Mouse (Mus musculus) layer of hippocampus, adult 9-10 months (tissue): ENCODE data around the gene Oxa1l.

Experiments
- DNase-seq: peaks from one replicate; pipeline ENCODE4 v3.0.0; 2022; ENCODE audit warnings: low spot score

Oxa1l gene

DNA sequence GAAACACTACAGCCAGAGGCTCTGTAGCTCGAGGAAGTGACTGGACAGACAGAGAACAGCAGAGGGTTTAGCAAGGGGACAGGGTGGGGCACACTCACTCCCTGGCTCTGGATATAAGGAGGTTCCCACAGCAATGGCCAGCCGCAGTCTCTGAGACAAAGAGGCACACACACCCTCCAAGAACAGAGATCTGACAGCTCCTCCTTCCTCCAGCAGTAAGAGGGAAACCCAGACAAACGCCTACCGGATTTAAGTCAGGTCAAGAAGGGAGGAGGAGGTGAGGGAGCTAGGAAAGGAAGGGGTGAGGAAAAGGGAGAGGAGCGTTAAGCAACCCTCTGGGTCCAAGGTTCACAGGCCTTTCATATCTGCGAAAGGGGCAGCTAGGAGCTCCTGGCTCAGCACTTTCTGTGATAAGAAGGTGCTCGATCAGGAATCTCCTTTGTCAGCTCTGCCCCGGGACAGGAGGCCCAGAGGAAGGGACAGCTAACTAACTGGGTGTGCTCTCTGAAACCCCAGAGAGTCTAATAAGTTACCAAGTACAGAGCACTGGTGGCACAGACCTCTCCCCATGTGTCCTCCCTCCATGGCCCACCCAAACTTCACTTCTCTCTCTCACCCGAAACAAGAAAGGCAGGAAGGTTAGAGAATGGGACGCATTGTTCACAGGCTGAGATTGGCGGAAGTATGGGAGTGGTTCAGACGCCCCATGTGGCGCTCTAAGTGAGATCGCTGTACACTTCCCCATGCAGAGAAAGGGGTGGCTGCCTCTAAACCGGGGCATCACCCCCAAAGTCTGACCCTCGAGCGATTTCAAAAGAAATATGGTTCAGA is 49.6 kb downstream of the Oxa1l start:
- DNase-seq = no peak

DNA sequence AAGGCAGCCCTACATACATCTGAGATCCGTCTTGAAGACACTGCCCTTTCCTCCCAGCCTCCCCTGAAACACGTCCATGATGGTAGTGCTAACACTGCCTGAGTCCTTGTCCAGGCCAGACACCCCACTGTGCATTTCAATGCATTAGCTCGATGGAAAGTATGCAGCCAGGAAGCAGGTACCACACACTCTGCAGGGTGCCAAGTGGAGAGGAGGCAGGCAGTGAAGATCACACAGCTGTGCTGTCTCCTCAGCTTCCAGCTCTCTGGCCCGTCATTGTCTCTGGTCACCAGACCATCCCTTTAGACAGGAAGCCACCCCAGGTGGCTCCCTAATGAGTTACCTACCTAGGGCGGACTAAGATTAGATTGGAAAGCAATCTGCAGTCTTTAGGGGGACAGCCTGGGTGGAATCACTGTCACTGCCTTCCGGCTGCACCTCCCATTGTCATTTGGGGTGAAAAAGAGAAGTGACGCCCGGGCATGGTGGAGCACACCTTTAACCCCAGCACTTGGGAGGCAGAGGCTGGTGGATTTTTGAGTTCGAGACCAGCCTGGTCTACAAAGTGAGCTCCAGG is 51.5 kb downstream of the Oxa1l start:
- no peak for DNase-seq

DNA sequence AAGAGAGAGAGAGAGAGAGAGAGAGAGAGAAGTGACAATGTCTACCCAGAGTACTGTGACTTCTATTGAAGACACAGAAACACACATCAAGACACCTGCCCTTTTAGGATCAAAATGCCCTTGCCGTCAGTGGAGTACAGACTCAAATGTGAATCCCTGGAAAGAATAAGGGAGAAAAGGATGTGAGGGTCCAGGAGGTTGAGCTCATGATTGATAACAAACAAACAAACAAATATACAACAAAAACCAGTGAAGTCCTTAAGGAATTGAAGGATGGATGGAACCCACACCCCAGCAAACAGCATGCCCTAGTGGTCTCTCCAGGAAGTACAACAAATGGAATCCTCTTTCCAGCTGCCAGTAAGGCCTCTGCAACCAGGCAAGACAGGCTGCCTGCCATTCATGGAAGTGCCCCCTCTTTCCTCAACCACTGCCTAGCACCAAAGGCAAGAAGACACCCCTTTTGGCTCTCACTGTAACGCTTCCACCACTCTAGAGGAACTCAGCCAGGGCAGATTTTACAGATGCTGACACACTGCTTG is 52.1 kb downstream of the Oxa1l start:
- no peak for DNase-seq

DNA sequence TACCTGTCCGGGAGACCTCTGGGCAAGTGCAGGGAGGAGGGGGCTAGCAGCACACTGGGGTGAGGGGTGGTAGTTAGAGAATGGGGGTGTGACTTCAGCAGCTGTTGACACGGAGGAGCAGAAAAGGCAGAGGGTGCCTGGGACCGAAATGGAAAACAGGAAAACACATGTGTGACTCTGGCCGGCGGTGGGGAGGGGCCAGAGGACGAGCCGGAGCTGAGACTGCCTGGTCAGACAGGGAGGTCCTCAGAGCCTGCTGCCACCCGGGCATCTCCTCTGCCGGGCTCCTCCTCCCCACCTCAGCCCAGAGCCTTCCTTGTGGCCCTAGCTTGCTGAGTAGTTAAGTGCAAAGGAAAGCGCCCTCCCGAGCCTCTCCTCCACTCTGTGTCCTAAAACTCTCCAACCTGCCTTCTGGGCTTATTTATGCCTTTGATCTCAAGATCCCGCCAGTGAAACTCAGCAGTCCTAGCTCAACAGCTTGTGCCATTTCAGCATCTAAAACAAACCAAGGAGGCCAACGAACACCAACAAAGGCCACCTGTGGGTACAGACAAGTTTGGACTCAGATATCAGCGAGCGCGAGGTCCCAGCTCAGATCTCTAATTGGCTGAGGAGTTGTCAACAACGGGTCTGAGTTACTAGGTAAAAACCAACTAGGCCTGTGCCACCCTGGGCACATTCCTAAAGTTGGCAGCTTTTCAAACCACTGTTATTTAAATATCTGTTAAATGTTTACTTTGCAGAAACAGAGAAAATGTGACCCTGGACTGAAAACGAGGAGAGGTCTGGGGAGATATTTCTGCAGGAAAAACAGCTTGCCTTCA is 53.5 kb downstream of the Oxa1l start:
- DNase-seq = no peak

DNA sequence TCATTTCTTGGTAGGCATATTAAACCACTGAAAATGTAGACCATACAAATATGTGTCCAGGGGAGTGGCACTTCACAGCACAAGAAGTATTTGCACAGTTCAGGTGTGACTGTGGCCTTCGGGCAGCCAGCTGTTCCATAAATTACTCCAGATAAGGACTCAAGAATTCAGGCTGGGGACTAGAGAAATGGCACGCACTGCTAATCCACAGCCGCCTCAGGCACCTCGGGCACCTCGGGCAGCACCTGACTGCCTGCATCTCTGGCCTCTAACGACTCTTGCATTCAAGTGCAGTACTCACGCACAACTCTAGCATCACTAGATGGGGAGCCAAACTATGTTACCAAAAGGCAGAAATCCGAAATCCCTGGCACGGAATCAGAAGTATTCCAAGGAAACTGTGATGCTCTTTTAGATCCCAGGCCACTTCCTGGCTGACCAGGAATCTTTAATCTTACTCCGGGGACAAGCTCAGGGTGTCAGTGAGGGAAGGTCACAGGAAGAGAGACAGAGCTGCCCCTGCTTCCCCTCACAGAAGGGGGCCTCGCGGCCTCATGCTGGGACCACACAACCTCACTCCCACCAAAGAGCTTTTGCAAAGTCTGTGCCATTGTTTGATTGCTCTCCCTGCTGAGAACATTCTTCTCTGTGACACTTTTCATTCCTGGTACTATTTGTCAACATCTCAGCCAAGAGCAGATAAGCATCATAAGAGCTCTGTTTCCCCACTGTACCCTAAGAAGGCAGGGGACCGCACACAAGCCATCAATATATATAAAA is 54.8 kb downstream of the Oxa1l start:
- DNase-seq = no peak

DNA sequence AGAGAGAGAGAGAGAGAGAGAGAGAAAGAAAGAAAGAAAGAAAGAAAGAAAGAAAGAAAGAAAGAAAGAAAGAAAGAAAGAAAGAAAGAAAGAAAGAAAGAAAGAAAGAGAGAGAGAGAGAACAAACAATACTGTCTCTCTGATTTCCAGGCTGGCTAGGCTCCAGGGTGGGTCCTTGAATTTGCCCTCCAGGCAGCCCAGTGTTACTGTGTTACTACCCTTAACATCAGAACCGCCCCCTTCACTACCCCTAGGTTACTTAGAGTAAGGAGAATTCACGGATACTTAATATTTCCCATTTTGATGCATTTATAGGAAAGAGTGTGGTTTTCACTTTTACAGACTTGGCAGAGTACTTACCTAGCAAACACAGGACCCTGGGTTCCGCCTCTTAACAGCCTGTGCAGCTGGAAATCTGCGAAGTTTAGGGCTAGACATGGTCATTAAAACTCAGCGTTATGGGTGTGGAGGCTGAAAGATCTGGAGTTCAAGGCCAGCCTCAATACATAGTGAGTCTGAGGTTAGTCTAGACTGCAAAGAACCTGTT is 55.7 kb downstream of the Oxa1l start:
- no peak for DNase-seq

DNA sequence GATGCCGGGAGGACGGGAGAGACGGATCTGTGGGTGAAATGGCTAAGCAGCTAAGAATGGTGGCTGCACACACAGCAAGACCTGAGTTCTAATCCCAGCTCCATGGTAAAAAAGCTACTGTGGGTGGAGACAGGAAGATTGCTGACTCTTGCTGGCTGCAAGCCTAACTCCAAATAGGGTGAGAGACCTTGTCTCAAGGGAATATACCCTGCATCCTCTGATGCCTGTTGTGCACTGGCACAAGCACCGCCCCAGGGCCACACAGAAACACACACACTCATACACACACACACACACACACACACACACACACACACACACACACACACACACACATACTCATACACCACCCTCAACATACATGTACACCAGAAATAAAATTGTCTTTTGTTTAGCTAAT is 56.2 kb downstream of the Oxa1l start:
- DNase-seq = no peak

DNA sequence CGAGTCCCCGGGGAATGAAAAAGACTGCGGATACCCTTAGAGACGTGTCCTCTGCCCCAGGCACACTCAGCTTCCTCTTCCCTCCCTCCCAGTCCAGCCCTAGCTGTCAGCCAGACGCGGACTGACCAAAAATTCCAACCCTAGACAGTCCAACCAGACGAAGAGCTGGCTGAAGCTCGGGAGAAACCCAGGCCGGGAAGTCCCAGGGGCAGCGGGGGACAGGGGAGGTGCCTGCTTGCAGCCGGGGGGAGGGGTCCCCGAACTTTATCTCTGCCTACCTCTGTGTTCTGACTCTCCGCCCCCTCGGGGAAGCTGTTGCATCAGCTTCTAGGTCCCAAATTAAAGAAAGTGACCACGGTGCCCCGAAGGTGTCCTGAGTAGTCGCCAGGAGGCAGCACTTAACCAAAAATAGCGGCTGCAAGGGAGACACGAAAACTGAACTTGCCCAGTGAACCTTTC is 57.0 kb downstream of the Oxa1l start, which contains the start of gene Slc7a7:
Slc7a7 (minus strand) TSS at position 158 of the 459 bp plus-strand sequence.
- no peak for DNase-seq
